Mouse (Mus musculus): ENCODE measurements around the gene Mesp2. TPM values are rescaled to one million over a fixed set of nuclear protein-coding genes. Genes with fewer than 3 reads are reported as not detected.
"Not testable (repeated sequence)": the region's sequence is repeated elsewhere in the genome, so short reads cannot be mapped to it uniquely, and the experiment has no call there.

Gene Mesp2
- not detected for total RNA-seq (2022)

DNA sequence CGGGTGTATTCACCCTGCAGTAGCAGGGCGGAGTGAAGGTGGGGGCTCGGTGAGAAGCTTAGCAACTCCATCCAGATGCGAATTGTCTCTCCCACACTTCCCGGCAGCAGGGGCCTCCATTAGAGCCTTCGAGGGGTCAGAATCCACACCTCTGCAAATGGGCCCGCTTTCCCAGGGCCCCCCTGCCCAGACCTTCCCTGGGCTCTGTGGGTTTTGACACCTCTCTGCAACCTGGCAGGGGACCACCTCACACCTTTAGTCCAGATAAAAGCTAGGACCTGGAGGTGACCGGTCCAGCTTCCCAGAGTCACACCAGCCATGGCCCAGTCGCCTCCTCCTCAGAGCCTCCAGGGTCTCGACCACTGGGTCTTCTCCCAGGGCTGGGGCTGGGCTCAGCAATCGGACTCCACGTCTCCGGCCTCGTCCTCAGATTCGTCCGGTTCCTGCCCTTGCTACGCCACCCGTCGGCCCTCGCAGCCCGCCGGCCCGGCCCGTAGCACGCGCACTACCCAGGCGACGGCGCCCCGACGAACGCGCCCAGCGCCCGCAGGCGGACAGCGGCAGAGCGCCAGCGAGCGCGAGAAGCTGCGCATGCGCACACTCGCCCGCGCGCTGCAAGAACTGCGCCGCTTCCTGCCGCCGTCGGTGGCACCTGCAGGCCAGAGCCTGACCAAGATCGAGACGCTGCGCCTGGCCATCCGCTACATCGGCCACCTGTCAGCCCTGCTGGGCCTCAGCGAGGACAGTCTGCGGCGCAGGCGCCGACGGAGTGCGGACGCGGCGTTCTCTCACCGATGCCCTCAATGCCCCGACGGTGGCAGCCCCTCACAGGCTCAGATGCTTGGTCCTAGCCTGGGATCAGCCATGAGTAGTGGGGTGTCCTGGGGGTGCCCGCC, at the start of gene Mesp2:
TSS of gene Mesp2 (plus strand) at position 117 of the 896 bp plus-strand sequence.
- peak in 1 of 2 experiments; percentile 47 for DNase-seq (ENCODE audit: low spot score in 2 of 2)

- no peak for DNase-seq (ENCODE audit: low spot score in 2 of 2)
These were observed 49.2 kb upstream of the Mesp2 start for GRCm38 (mm10) chr7:79761124-79761876.

- DNase-seq (ENCODE audit: low spot score in 2 of 2), result no peak
These were observed 48.4 kb upstream of the Mesp2 start for GRCm38 (mm10) chr7:79762106-79762505.

DNA sequence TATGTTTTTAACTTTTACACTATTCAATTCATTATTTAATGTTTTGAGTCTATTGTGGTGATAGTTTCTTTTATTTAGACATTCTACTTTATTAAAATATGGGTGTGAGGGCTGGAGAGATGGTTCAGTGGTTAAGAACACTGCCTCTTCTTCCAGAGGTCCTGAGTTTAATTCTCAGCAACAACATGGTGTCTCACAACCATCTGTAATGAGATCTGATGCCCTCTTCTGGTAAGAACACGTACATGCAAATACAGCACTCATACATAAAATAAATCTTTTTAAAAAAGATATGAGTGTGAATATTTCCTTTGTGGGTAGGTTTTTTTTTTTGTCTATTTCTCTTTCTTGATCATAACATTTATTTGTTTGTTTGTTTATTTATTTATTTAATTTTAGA, 44.5 kb upstream of the Mesp2 start:
- no peak for DNase-seq (ENCODE audit: low spot score in 2 of 2)

DNA sequence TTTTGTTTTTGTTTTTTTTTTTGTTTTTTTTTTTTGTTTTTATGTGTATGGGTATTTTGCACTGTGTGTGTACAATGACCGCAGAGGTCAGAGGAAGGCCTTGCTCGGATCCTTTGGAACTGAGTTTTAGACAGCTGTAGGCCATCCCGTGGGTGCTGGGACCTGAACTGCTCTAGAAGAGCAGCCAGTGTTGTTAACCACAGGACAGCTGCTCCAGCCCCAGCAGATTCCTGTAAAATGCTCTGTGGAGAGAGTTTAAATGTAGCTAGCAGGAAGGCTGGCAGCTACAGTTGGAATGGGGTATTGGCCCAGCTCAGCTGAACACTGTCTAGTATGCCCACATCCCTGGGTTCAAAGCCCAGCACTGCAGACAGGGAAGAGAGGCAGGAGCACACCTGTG, 40.9 kb upstream of the Mesp2 start:
- DNase-seq (ENCODE audit: low spot score in 2 of 2), result no peak

- DNase-seq (ENCODE audit: low spot score in 2 of 2), result no peak
These were observed 38.7 kb upstream of the Mesp2 start for GRCm38 (mm10) chr7:79771561-79772512.

DNA sequence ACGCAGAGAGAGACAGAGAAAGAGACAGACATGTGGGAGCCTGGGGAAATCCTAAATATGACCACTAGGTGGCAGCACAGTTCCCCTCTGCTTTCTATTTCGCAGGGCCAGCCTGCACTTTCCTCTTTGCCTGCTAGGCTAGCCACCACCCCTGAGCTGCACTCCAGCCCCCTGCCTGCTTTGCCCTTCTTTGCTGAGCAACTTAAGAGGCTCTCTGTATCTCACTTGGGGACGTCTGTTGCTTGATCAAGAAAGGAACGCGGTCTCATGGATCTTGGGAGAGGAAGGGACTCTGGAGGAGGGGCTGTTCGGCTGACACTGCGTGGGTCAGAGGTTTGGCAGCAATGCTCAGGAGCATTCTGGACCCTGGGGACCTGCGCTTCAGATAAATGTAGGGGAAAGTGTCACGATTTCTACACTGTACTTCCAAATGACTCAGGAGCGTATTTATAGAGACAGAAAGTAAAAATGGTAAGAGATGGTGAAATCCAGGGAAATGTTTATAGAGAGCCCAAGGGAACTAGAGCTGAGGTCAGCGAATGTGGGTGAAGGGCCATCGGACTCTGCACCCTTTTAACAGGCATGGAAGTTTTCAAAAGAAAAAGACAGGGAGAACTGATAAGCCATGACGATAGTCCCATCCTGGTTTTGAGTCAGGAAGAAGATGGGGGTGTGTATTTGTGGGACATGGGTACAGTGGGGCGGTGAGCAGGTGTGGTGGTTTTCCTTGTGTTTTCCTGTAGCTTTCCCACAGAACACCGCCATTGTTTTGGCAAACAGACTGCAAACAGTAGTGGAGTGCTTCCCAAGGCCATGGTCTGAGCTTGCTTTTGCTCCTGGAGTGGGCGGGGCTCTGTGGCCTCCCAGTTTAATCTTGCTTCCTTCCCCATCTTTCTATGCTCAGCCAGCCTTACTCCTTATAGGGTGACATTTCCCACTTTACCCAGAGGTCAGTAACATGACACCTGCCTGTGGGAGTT, 29.6 kb upstream of the Mesp2 start:
- peak; percentile 48 to 62 for DNase-seq (ENCODE audit: low spot score in 2 of 2)

GRCm38 (mm10) chr7:79781826-79782515, 28.6 kb upstream of the Mesp2 start:
- no peak for DNase-seq (ENCODE audit: low spot score in 2 of 2)

DNA sequence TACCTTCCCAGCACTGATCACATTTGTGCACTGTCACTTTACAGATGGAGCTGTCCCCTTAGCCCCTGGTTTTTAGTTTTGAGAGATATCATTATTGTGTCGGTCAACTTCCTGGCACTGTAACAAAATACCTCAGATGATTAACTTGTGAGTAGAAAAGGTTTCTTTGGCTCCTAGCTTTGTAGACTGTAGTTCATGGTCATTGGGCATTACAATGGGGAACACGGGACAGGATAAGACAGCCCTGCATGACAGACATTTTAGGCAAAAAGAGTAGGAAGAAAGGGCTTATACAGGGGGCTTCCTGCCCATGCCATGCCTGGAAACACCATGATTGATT, 28.0 kb upstream of the Mesp2 start:
- DNase-seq (ENCODE audit: low spot score in 2 of 2), result no peak

GRCm38 (mm10) chr7:79786295-79786694, 24.2 kb upstream of the Mesp2 start:
- peak; percentile 25 to 42 for DNase-seq (ENCODE audit: low spot score in 2 of 2)

- not testable (repeated sequence) for DNase-seq (ENCODE audit: low spot score in 2 of 2)
These were observed 20.7 kb upstream of the Mesp2 start for GRCm38 (mm10) chr7:79789812-79790211.

GRCm38 (mm10) chr7:79792635-79793421, 17.7 kb upstream of the Mesp2 start:
- DNase-seq (ENCODE audit: low spot score in 2 of 2), result no peak

- DNase-seq (ENCODE audit: low spot score in 2 of 2), result no peak
These were observed 16.8 kb upstream of the Mesp2 start, which contains the start of gene Mesp1 for GRCm38 (mm10) chr7:79793688-79794087. Gene Mesp1 (minus strand): TSS chr7:79793788.

GRCm38 (mm10) chr7:79798606-79799005, 11.9 kb upstream of the Mesp2 start:
- DNase-seq (ENCODE audit: low spot score in 2 of 2), result no peak

DNA sequence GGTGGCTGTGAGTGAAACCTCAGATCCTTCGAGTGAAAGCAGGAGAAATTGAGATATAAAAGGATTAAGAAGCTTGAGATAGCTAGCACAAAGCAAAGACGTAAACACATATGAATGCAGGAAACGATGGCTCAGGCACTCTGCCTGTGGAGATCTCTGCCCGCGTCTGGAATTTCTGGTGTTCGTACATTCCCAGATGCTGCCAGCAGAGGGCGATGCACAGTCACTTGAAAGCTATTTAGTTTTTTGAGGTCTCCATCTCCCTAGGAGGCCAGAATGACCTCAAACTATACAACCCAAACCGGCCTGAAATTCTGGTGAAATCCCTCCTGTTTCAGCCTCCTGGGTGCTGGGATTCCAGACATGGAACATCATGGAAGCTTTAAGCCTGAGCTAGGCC, 11.5 kb upstream of the Mesp2 start:
- DNase-seq (ENCODE audit: low spot score in 2 of 2), result peak; percentile 57 to 60

DNA sequence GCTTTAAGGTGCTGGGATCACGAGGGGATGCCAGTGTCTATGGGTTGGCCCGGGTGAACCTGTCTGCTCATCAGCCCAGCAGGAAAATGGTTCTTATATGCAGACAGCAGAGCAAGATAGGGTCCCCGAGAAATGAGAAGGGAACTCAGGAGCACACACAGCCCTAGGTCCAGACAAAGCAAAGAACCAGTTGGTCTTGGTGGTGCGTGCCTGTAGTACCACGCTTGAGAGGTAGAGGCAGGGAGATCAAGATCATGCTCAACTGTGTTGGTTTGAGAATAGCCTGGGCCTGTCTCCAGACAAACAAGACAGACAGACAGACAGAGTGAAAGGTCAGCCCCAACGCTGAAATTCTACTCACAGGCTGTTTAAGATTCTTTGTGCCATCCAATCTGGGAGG, 11.0 kb upstream of the Mesp2 start:
- DNase-seq (ENCODE audit: low spot score in 2 of 2), result no peak

DNA sequence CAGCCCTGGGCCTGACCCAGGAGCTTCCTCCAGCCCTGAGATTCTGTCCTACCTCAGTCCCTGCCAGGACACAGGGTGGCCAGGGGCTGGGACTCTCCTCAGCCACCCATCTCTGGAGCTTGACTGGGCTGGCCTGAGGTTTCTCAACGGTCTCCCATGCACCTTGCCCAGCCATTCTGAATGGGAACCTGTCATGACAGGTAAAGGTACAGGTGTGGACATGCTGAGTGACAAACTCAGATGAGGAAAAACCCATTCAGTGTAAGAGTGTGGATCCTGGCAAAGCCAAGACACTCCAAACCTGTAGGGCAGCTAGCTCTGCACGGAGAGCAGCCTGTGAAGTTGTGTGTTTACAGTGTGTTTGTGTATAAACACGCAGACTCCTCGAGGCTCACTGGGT, 10.2 kb upstream of the Mesp2 start:
- DNase-seq (ENCODE audit: low spot score in 2 of 2), result no peak

GRCm38 (mm10) chr7:79801391-79801790, 9.1 kb upstream of the Mesp2 start:
- no peak for DNase-seq (ENCODE audit: low spot score in 2 of 2)

DNA sequence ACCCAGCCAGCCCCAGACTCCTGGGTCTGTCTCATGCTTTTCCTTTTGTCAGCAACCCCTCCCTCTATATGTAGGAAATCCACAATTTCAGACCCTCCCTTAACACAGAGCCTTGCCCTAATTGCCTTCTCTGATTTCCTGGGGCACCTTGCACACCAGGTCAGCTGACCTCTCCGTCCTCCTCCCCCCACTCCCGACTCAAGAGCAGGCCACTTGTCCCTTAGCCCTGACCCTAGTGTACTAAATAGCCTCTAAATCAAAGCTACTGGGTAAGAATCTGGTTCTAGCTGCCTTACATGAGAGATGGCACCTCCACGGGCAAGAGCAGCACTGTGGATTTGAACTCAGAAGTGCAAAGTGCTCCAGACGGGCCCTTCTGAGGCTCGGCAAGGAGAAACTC, 8.5 kb upstream of the Mesp2 start:
- DNase-seq (ENCODE audit: low spot score in 2 of 2), result no peak

Measured in gastrocnemius, adult 8-10 months (tissue).